Mouse (Mus musculus) gonadal fat pad, adult 2 months (tissue): ENCODE measurements around the gene Phf21a. TPM values are rescaled to one million over a fixed set of nuclear protein-coding genes. Genes with fewer than 3 reads are reported as not detected.

Source experiments
- DNase-seq: peaks from one replicate; pipeline ENCODE4 v3.0.0-alpha.2; 2012; ENCODE audit warnings: low read depth
- polyA plus RNA-seq: library from polyadenylated mRNA; depleted of rRNA; stranded (reverse); fragments of >200 nt; gene quantifications from 2 replicates; pipeline ENCODE4 v1.2.3, GENCODE M21; 2012

Phf21a gene
- polyA plus RNA-seq, 1 experiment = 32.2 TPM

- DNase-seq = no peak
Measured at GRCm38 (mm10) chr2:92291526-92291925, 198.6 kb downstream of the Phf21a start.

GRCm38 (mm10) chr2:92296402-92296801 is 203.5 kb downstream of the Phf21a start:
- DNase-seq = peak; percentile 30

DNA sequence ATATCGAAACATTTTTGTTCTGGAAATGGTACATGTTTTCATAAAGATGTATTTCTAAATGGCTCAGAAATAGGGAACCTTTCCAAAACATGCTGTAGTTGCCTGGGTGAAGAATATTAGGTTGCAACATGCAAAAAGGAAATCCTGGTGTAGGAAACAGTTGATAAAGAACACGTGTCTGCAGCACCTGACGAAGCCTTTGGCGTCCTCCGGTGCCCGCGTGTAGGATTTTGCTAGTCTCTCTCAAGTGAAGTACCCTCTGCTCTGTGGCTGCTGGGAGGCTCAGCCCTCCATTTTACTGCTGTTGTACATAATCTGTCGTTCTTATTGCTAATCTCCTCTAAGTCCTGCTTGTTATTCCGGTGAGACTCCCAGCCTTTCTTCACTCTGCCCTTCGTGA is 207.0 kb downstream of the Phf21a start:
- DNase-seq = peak; percentile 34

- DNase-seq = no peak
Measured at GRCm38 (mm10) chr2:92301849-92302607, 209.1 kb downstream of the Phf21a start.

GRCm38 (mm10) chr2:92312542-92312941 is 219.6 kb downstream of the Phf21a start:
- DNase-seq = no peak

DNA sequence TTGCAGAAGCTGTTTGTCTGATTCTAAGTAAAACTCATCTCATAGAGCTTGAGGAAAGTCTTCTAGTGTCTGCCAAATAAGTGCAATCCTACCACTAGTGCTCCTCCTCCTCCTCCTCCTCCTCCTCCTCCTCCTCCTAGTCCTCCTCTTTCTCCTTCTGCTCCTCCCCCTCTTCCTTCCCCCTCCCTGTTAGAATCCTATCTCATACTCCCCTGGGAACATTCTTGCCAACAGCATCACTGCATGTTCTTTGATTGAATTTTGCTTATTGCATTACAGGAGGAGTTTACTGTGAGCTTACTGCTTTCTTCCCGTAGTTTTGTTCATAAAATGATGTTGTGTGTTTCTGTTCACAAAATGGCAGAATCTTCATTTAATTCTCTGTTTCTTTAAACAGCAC is 221.1 kb downstream of the Phf21a start:
- no peak for DNase-seq

DNA sequence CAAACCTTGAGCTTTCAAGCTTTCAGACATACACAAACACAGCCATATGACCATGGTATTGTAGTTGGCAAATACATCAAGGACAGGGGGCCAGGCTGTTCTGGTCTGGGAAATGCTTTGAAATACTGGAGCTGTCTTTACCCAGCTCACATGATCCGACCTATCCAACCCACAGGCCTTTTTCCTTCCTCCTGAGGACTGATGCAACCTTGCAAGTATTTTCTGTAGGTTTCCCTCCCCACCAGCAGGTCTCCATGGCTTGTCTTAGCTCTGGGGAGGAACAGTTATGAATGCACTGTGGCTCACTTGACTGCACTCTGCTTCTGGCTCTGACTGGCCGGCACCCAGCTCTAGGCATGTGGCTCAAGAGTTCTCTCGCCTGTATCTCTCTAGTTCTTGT is 223.7 kb downstream of the Phf21a start:
- DNase-seq = no peak

- no peak for DNase-seq
Measured at GRCm38 (mm10) chr2:92317228-92317627, 224.3 kb downstream of the Phf21a start.

- DNase-seq = no peak
Measured at GRCm38 (mm10) chr2:92322669-92323068, 229.8 kb downstream of the Phf21a start.

- DNase-seq = no peak
Measured at GRCm38 (mm10) chr2:92325676-92326075, 232.8 kb downstream of the Phf21a start.

- no peak for DNase-seq
Measured at GRCm38 (mm10) chr2:92326221-92326620, 233.3 kb downstream of the Phf21a start.

- DNase-seq = no peak
Measured at GRCm38 (mm10) chr2:92327601-92328000, 234.7 kb downstream of the Phf21a start.

- DNase-seq = no peak
Measured at GRCm38 (mm10) chr2:92328206-92328605, 235.3 kb downstream of the Phf21a start.

GRCm38 (mm10) chr2:92330840-92331239 is 237.9 kb downstream of the Phf21a start:
- DNase-seq = no peak

- DNase-seq = no peak
Measured at GRCm38 (mm10) chr2:92331410-92331809, 238.5 kb downstream of the Phf21a start.

DNA sequence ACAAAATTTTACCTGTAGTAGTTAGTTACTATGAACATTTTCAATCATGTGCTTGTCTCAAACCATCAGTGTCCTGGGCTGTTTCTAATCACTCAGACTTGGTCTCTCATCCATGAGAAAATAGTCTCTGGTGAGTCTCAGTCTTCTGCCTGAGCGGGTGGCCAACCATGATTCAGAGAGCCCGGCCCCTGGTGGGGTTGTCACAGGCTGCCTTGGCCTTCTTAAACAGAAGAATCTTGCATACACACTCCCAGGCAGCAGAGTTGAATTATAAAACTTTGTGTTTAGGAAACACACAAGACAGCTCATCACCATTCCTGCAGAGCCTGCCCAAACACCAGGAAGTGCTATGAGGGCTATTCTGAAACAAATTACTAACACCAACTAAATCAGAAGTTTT is 239.0 kb downstream of the Phf21a start:
- no peak for DNase-seq

- DNase-seq = no peak
Measured at GRCm38 (mm10) chr2:92342418-92342817, 249.5 kb downstream of the Phf21a start.

GRCm38 (mm10) chr2:92347191-92347590 is 254.3 kb downstream of the Phf21a start:
- DNase-seq = no peak

GRCm38 (mm10) chr2:92349589-92350425 is 256.9 kb downstream of the Phf21a start:
- DNase-seq = no peak

DNA sequence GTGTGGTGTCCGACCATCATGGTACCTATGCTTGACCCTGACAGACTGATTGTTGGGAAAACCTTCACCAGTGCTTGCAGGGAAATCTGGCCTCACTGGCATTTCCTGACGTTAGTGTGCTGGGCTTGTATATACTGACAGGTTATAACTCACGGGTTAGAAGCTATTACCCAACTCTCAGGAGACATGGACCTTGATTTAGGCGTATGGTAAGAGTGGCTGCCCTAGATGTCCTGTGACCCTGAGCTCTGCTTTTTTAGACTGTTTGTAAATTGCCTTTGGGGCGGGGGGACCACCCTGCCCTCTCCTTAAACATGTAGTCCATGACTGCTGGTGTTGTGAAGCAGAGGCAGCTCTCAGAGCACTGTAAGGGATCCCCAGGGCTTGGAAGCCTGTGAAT is 257.8 kb downstream of the Phf21a start:
- no peak for DNase-seq

GRCm38 (mm10) chr2:92353402-92353801 is 260.5 kb downstream of the Phf21a start:
- DNase-seq = no peak

DNA sequence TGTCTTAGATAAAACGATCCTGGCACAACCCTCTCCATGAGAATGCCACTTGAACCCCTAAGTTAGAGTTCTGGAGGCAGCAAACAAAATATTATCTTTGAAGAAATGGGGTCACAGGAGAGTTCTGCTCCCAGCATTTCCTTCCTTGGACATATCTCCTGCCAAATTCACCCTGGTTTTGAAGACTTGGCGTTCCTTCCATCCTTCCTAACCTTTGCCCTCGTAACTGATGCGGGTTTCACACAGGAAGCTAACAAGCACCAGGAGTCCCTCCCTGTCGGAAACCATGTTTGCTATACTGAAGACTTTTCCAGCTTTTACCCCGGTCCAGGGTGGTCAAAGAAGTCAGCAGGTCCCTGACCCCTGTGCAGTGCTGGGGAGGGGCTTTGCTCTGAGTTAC is 261.3 kb downstream of the Phf21a start:
- DNase-seq = no peak

- DNase-seq = no peak
Measured at GRCm38 (mm10) chr2:92359301-92359700, 266.4 kb downstream of the Phf21a start.
